Mouse (Mus musculus) stomach, embryonic 14.5 days (tissue): Measurements from ENCODE around the gene Slc6a19. TPM values are rescaled to one million over a fixed set of nuclear protein-coding genes. Genes with fewer than 3 reads are reported as not detected.
"Not testable (repeated sequence)": the region's sequence is repeated elsewhere in the genome, so short reads cannot be mapped to it uniquely, and the experiment has no call there.

Experiments used
- ATAC-seq: fragments of 200-750 bp; cut with Nextera tagmentation; 2 replicates; pipeline ENCODE4 v1.8.0; 2017; ENCODE audit warnings: low read depth, moderate TSS enrichment; ENCODE audit not compliant: insufficient number of reproducible peaks, insufficient read depth, low FRiP score
- H3K27ac ChIP-seq: fragments of 300-500 bp; sonication (generic); 2 replicates; pipeline ENCODE4 v1.5.1; 2014; ENCODE audit warnings: mild to moderate bottlenecking, low read length, moderate library complexity, mixed read lengths
- H3K27me3 ChIP-seq: fragments of 300-500 bp; sonication (generic); 2 replicates; pipeline ENCODE4 v1.6.1; 2014; ENCODE audit warnings: low read length, control low read depth, mixed read lengths; ENCODE audit not compliant: control insufficient read depth, insufficient read depth
- H3K36me3 ChIP-seq: fragments of 300-500 bp; sonication (generic); 2 replicates; pipeline ENCODE4 v1.6.1; 2014; ENCODE audit warnings: mild to moderate bottlenecking, control low read depth, low read length, moderate library complexity, mixed read lengths; ENCODE audit not compliant: control insufficient read depth, insufficient read depth
- H3K4me1 ChIP-seq: fragments of 300-500 bp; sonication (generic); 2 replicates; pipeline ENCODE4 v1.6.1; 2014; ENCODE audit warnings: low read length, control low read depth, mixed read lengths; ENCODE audit not compliant: control insufficient read depth, insufficient read depth
- H3K4me2 ChIP-seq: fragments of 300-500 bp; sonication (generic); replicated peaks from 2 replicates; pipeline ENCODE4 v1.6.1; 2014; ENCODE audit warnings: low read depth, low read length, control low read depth
- H3K4me3 ChIP-seq: fragments of 300-500 bp; sonication (generic); 2 replicates; pipeline ENCODE4 v1.5.1; 2014; ENCODE audit warnings: low read depth, low read length, control low read depth
- H3K9ac ChIP-seq: fragments of 300-500 bp; sonication (generic); replicated peaks from 2 replicates; pipeline ENCODE4 v1.6.1; 2014; ENCODE audit warnings: low read depth, mild to moderate bottlenecking, control low read depth, low read length, moderate library complexity, mixed read lengths
- H3K9me3 ChIP-seq: fragments of 300-500 bp; sonication (generic); 2 replicates; pipeline ENCODE4 v1.6.1; 2016; ENCODE audit warnings: low read depth, low read length, control low read depth; ENCODE audit not compliant: control insufficient read depth
- WGBS: fragments of 180-500 bp; shearing (Covaris S2); extraction: QIAGEN DNeasy Blood & Tissue Kit; methylation state at CpG from one replicate; pipeline ENCODE4 v1.1.7; 2014; 5-methylcytosine and 5-hydroxymethylcytosine counted together
- polyA plus RNA-seq: library from polyadenylated mRNA; unstranded; fragments of >200 nt; fragmentation: Nextera tagmentation; extraction: Ambion mirVana; gene quantifications from 2 replicates; pipeline ENCODE4 v1.2.1, GENCODE M21; 2014

Gene Slc6a19
- polyA plus RNA-seq, 1 experiment from 2014 or later, result not detected

DNA sequence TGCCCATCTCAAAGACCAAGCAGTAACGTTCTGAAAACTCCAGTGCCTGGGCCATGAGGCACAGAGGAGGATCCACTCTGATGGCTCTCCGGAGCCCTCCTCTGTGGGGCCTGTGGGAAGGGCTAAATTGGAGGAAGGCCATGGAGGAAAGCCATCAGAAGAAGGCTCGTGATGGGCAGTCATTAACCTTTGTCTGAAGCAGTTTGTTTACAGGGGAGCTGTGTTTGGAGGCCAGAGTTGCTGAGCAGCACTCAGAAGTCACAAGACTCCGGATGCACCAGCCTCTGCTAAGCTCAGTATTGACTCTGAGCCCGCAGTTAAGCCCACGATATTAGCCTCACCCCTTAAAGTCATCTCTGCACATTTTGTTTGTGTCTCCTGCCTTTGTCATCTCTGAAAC is 4.8 kb upstream of the Slc6a19 start:
- Histone ChIP-seq H3K9me3 (no peaks in the 10 kb centered on the region), H3K4me3 (no peak overlapping the region), H3K27ac (no peak overlapping the region), H3K27me3 (no peaks in the 10 kb centered on the region), H3K9ac (no peak overlapping the region), H3K4me2 (no peak overlapping the region), H3K36me3 (no peaks in the 10 kb centered on the region), H3K4me1 (no peaks in the 10 kb centered on the region)
- WGBS, result 52% methylated on average over 6 of the region's 6 CpGs
- no peak for ATAC-seq

DNA sequence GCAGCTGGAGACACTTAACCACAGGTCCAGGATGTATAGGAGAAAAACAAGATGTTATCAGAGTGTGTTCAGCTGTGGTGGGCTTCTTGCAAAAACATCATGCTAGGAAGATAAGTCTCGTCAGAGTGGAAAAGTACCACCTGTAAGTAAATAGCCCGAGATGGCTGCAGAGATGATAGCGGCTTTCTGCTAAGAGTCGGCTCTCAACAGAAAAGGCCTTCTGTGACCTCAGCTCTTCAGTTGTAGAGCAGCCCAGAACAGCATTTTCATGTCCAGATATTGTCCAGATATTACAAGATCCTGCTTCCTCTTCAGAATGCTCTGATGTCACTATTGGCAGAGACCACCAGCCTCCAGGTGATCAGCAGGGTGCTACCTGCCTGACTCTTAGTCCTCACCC is 1.2 kb downstream of the Slc6a19 start:
- WGBS, result 62% methylated on average over 4 of the region's 4 CpGs
- not testable (repeated sequence) for H3K4me2 ChIP-seq, H3K9ac ChIP-seq, H3K4me3 ChIP-seq, ATAC-seq, H3K36me3 ChIP-seq, H3K27ac ChIP-seq, H3K9me3 ChIP-seq, H3K4me1 ChIP-seq, H3K27me3 ChIP-seq

DNA sequence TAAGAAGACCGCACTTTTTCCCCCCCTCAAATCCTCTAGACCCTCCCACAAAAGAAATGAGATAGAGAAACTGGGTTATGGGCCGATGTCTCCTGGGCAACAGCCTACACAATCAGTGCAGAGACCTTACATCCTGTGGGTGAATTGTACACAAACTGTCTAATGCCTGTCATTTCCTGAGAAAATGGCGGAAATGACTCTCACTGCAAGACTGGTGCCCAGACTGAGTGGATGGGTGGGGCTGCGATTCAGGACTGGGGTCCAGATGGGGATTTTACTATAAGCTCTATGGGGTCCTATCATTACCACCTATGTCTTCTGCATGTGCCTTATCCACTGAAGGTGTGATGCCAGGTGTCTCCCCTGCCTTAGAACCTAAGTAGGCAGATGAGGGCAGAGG is 1.9 kb downstream of the Slc6a19 start:
- Histone ChIP-seq H3K27me3 (no peaks in the 10 kb centered on the region), H3K36me3 (no peaks in the 10 kb centered on the region), H3K9ac (no peak overlapping the region), H3K4me2 (no peak overlapping the region), H3K9me3 (no peaks in the 10 kb centered on the region), H3K27ac (no peak overlapping the region), H3K4me1 (no peaks in the 10 kb centered on the region), H3K4me3 (no peak overlapping the region)
- 73% methylated on average over 4 of the region's 4 CpGs for WGBS
- ATAC-seq, result no peak

DNA sequence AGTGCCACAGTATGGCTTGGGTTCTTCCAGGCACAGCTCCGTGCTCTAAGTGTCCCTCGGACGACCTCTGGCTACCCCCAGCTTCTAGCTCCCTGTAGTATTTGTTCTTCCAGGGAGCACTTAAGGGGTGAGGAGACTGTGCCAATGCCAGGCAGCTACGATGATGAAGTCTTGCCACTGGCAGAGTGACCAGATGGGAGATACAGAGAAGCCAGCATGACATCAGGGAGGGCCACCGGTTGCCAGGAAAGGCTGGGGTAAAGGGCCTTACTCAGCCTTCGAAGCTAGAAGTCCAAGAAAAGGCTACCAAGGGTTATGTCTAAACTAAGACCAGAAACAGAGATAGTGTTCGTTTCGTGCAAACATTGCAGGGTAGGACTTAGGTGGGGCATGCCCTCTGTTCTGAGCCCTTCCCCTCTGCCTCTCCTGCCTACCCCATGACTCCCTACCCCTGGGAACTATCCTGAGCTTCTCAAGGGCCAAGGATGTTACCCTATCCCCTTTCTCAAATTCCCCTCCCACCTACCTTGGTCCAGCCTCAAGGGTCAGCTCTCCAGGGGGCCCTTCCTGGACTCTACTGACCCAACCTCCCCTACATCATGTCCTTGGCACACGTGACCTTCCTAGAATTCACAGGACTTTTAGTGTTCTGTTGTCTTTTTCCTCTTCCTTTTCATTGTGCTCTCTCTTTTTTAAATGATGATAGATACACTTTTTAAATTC is 3.3 kb downstream of the Slc6a19 start:
- ATAC-seq, result 0 out of 2 replicates have a peak, but pooled peaks have one; percentile 39
- no peaks in the 10 kb centered on the region for H3K9me3 ChIP-seq
- no peak overlapping the region for H3K27ac ChIP-seq
- WGBS, result 77% methylated on average over 9 of the region's 9 CpGs
- H3K4me3 ChIP-seq, result no peak overlapping the region
- no peak overlapping the region for H3K4me2 ChIP-seq
- H3K9ac ChIP-seq, result no peak overlapping the region
- no peaks in the 10 kb centered on the region for H3K4me1 ChIP-seq
- no peaks in the 10 kb centered on the region for H3K36me3 ChIP-seq
- no peaks in the 10 kb centered on the region for H3K27me3 ChIP-seq

DNA sequence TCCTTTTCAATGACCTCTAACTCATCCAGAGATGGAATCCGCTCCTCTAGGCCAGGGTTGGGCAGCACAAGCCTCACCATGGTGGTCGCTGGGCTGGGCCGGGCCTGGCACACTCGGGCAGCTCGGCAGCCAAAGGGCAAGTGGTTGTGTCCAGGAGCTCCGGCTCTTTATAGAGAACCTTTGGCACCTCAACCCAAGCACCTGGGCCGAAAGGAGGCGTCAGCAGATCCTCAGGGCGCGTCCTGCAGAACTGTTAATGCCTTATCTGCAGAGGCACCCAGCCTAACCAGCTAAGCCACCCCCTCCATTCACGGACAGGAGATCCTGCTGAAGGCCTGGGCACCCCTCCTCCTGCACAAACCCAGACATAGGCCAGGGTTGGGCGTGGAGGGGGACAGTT is 4.1 kb downstream of the Slc6a19 start:
- Histone ChIP-seq H3K9ac (no peak overlapping the region), H3K27ac (no peak overlapping the region), H3K4me2 (no peak overlapping the region), H3K36me3 (no peaks in the 10 kb centered on the region), H3K27me3 (no peaks in the 10 kb centered on the region), H3K4me1 (no peaks in the 10 kb centered on the region), H3K4me3 (no peak overlapping the region), H3K9me3 (no peaks in the 10 kb centered on the region)
- ATAC-seq, result no peak
- WGBS, result 86% methylated on average over 12 of the region's 12 CpGs

DNA sequence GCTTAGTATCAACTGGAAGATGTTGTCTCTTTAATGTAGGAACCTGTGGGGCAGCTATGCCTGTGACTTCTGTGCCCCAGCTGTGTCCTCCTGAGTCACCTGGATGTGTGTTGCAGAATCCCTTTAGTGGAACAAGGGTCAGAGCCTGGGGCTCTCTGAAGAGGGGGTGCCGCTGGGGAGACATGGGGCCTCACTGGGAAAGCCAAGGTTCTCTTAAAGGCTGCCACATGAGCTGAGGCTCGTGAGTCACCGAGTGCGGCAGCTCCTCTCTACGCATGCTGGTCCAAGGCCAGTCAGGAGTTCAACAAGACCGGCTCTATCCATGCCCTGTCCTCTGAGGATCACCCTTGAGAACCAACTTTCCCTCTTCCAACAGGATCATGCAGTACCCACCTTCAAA is 5.0 kb downstream of the Slc6a19 start:
- Histone ChIP-seq H3K4me2 (no peak overlapping the region), H3K36me3 (no peaks in the 10 kb centered on the region), H3K27me3 (no peaks in the 10 kb centered on the region), H3K9ac (no peak overlapping the region), H3K4me3 (no peak overlapping the region), H3K27ac (no peak overlapping the region), H3K4me1 (no peaks in the 10 kb centered on the region), H3K9me3 (no peaks in the 10 kb centered on the region)
- 95% methylated on average over 6 of the region's 6 CpGs for WGBS
- ATAC-seq, result no peak

DNA sequence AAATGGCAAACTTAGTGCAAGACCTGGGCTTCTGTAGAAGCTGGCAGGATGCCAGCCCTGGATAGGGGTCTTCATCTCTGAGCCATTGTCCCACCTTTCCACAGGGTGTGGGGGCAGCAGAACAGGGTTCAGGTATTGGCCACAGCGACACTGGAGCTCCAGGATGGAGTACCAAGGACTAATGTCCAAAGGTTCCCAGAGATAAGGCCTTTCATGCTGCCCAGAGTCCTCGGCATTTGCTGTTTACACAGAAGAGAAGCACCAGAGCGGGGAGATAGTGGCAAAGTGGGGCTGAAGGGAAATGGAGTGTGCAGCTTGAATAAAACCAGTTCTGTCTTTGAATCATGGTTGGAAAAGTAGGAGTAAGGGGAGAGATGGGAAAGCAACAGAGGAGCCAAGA is 8.1 kb downstream of the Slc6a19 start:
- Histone ChIP-seq H3K9ac (no peak overlapping the region), H3K4me3 (no peak overlapping the region), H3K27me3 (no peaks in the 10 kb centered on the region), H3K27ac (no peak overlapping the region), H3K36me3 (no peaks in the 10 kb centered on the region), H3K4me1 (no peaks in the 10 kb centered on the region), H3K4me2 (no peak overlapping the region), H3K9me3 (no peaks in the 10 kb centered on the region)
- 55% methylated on average over 3 of the region's 3 CpGs for WGBS
- ATAC-seq, result no peak

DNA sequence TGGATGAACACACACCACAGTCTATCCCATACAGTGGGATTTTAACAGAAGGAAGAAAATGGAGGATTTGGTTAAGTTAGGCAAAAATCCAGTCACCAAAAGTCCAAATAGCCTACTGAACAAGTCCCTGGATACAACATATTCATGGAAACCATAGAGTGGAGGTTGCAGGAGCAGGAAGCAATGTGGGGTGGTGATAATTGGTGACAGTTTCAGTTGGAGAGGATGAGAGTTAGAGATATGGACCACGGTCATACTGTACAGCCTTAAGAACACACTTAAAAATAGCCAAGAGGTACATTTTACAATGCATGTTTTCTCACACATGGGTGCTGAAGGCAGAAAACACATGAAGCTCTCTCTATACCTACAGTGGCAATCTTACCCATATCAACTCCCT is 9.7 kb downstream of the Slc6a19 start:
- WGBS, result 90% methylated on average over 1 of the region's 1 CpGs
- no peaks in the 10 kb centered on the region for H3K9me3 ChIP-seq
- no peak for ATAC-seq
- H3K4me1 ChIP-seq, result no peaks in the 10 kb centered on the region
- no peaks in the 10 kb centered on the region for H3K27me3 ChIP-seq
- no peak overlapping the region for H3K9ac ChIP-seq
- no peak overlapping the region for H3K27ac ChIP-seq
- H3K36me3 ChIP-seq, result no peaks in the 10 kb centered on the region
- H3K4me3 ChIP-seq, result no peak overlapping the region
- H3K4me2 ChIP-seq, result no peak overlapping the region

DNA sequence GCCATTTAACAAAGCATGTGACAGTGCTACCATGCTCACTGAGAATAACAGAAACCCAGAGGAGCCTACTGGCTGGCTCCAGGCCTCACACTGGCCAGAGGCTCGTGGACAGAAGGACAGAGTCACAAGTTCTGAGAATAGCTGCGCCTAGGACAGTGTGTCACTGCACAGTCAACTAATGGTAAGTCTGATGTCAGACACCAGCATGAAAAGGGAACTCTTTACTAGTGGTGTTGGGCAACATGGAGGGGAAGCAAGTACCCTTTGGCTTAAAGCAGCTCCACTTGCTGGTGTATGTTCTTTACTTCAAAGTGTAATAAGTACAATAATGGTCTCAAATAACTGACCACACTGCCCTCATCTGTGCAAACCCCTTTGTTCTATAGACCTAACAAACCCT is 11.3 kb downstream of the Slc6a19 start:
- Histone ChIP-seq H3K4me3 (no peak overlapping the region), H3K27me3 (no peaks in the 10 kb centered on the region), H3K4me2 (no peak overlapping the region), H3K4me1 (no peaks in the 10 kb centered on the region), H3K9ac (no peak overlapping the region), H3K27ac (no peak overlapping the region), H3K9me3 (no peaks in the 10 kb centered on the region), H3K36me3 (no peaks in the 10 kb centered on the region)
- 54% methylated on average over 2 of the region's 2 CpGs for WGBS
- no peak for ATAC-seq
